Comparison of ENCODE assay signal across 14 mouse cellular contexts in genomic region chr5:99218385-99218784, GRCm38 (mm10).
DNase-seq lines count a peak whose midpoint lies in the region; ATAC-seq and TF ChIP-seq lines count a peak whose summit lies in the region.
"Had no signal": no experiment of that assay in that cellular context is flagged by ENCODE, and none has a peak within 500 bp of the region (broad histone marks: within the 10 kb centered on the region; RNA-seq: fewer than 3 reads in every experiment).

No protein-coding gene starts in this region.

- peak; percentile 56 for ATAC-seq in frontal cortex, adult (ENCODE audit: low TSS enrichment)
- peak; percentile 47 for ATAC-seq in forebrain, postnatal 0 days

- no peak overlapping the region for H3K4me3 ChIP-seq in CH12.LX (replicated peaks in 1 of 3; ENCODE audit: low read depth in 2 of 3, low read length in 2 of 3, poor library complexity in 1 of 3)
- H3K4me3 ChIP-seq in forebrain, postnatal 0 days (ENCODE audit: low read depth, low read length), result no peak overlapping the region
- H3K4me3 ChIP-seq: hindbrain, embryonic 12.5 days; limb, embryonic 13.5 days had no signal

- H3K4me2 ChIP-seq in CH12.LX (ENCODE audit: insufficient read depth, low read depth, poor library complexity, severe bottlenecking), result no peak overlapping the region
- no peak overlapping the region for H3K4me2 ChIP-seq in forebrain, postnatal 0 days (ENCODE audit: low read depth)
- H3K4me2 ChIP-seq: heart, embryonic 11.5 days; hindbrain, embryonic 12.5 days; limb, embryonic 13.5 days had no signal

- intact Hi-C loops in left cerebral cortex, postnatal 14 days (cut with DNase I), result no loop called here
- intact Hi-C loops in left cerebral cortex, postnatal 4 days (cut with DNase I), result no loop called here

- no peak for TF ChIP-seq RAD21 in CH12.LX (IDR thresholded peaks at IDR 0.05; ENCODE audit: low read depth, low read length)

- dilution Hi-C loops in CH12.LX (cut with MboI; ENCODE audit: extremely low pct_ligation_motif_present, extremely low pct_unique_long_range_greater_than_20kb, low sequenced_read_pairs), result no loop called here

- TF ChIP-seq POLR2A in CH12.LX (IDR thresholded peaks at IDR 0.05; ENCODE audit: low read depth, low read length), result no peak

- H3K27ac ChIP-seq in CH12.LX (ENCODE audit: insufficient read depth, low read depth), result no peak overlapping the region
- H3K27ac ChIP-seq in forebrain, postnatal 0 days (ENCODE audit: low read depth, low read length), result peak overlapping the region; percentile 35; the same call in 1 of the 2 replicates
- H3K27ac ChIP-seq: hindbrain, embryonic 12.5 days; limb, embryonic 13.5 days had no signal

- no peaks in the 10 kb centered on the region for H3K27me3 ChIP-seq in CH12.LX (replicated peaks)
- no peaks in the 10 kb centered on the region for H3K27me3 ChIP-seq in forebrain, postnatal 0 days (ENCODE audit: insufficient read depth, low read length)
- H3K27me3 ChIP-seq: hindbrain, embryonic 12.5 days; limb, embryonic 13.5 days had no signal

- no peak for TF ChIP-seq CTCF in CH12.LX (conservative IDR thresholded peaks at IDR 0.05 in 1 of 2, IDR thresholded peaks at IDR 0.05 in 1 of 2; ENCODE audit: low read depth in 2 of 2, low read length in 2 of 2)
- no peak for TF ChIP-seq CTCF in forebrain, postnatal 0 days (IDR thresholded peaks at IDR 0.05; ENCODE audit: low read depth)

- no peak for TF ChIP-seq EP300 in CH12.LX (IDR thresholded peaks at IDR 0.05; ENCODE audit: low read length)

- peaks cover 0 to 31% of the 10 kb centered on the region in 2 experiments; a peak in 2 of 4 replicates for H3K4me1 ChIP-seq in CH12.LX (ENCODE audit: control insufficient read depth in 1 of 2, insufficient read depth in 2 of 2)
- no peaks in the 10 kb centered on the region for H3K4me1 ChIP-seq in forebrain, postnatal 0 days (ENCODE audit: insufficient read depth)

- in situ Hi-C loops in CH12.LX (cut with MboI; ENCODE audit: low pct_ligation_motif_present, low pct_unique_long_range_greater_than_20kb, low sequenced_read_pairs), result loop anchor here (25.0 kb wide), 1 partner anchor 669 kb away; no protein-coding TSS in a partner anchor

- WGBS in forebrain, postnatal 0 days, result 36% methylated on average over 5 of the region's 5 CpGs

- no peak overlapping the region for H3K9ac ChIP-seq in CH12.LX (ENCODE audit: insufficient read depth, low read depth)
- no peak overlapping the region for H3K9ac ChIP-seq in forebrain, postnatal 0 days
- H3K9ac ChIP-seq: hindbrain, embryonic 12.5 days; limb, embryonic 13.5 days had no signal

- H3K79me2 ChIP-seq in CH12.LX (replicated peaks; ENCODE audit: control insufficient read depth, extremely low read depth, insufficient read depth, poor library complexity, severe bottlenecking), result no peaks in the 10 kb centered on the region

- H3K36me3 ChIP-seq in CH12.LX (replicated peaks in 1 of 2; ENCODE audit: control insufficient read depth in 1 of 2, insufficient read depth in 1 of 2, low read length in 1 of 2), result no peaks in the 10 kb centered on the region
- peaks cover 34% of the 10 kb centered on the region for H3K36me3 ChIP-seq in forebrain, postnatal 0 days (ENCODE audit: insufficient read depth)

- no peaks in the 10 kb centered on the region for H3K9me3 ChIP-seq in CH12.LX (replicated peaks; ENCODE audit: low read length)
- no peaks in the 10 kb centered on the region for H3K9me3 ChIP-seq in forebrain, postnatal 0 days (ENCODE audit: low read length)

- DNase-seq in frontal cortex, postnatal 25 days (ENCODE audit: low spot score in 2 of 2), result no peak
- DNase-seq in left cerebral cortex, postnatal 14 days (ENCODE audit: low spot score in 2 of 2), result peak; percentile 40 to 45
- DNase-seq in left cerebral cortex, postnatal 4 days, result no peak
- DNase-seq in CH12.LX (ENCODE audit: extremely low read depth), result no peak
- peak; percentile 61 for DNase-seq in forebrain, postnatal 0 days
- DNase-seq in urinary bladder, postnatal 36 days (ENCODE audit: low spot score in 2 of 2), result no peak
- no peak for DNase-seq in kidney, adult 8-10 months
- DNase-seq: cerebellum, postnatal 14 days; kidney, adult 11 months; lung, adult 18-20 months had no signal

TF ChIP-seq in CH12.LX, 34 proteins besides CTCF, POLR2A, EP300 and RAD21:
- no peak for TF ChIP-seq NELFE (IDR thresholded peaks at IDR 0.05; ENCODE audit: low read depth, low read length)
- no peak for TF ChIP-seq GABPA (IDR thresholded peaks at IDR 0.05; ENCODE audit: insufficient replicate concordance, low read depth, low read length)
- no peak for TF ChIP-seq USF2 (conservative IDR thresholded peaks at IDR 0.05; ENCODE audit: low read depth, low read length)
- TF ChIP-seq CHD1 (IDR thresholded peaks at IDR 0.05; ENCODE audit: low read depth, low read length), result no peak
- TF ChIP-seq ETS1 (conservative IDR thresholded peaks at IDR 0.05; ENCODE audit: low read depth, low read length), result peak; percentile 37
- TF ChIP-seq TBP (conservative IDR thresholded peaks at IDR 0.05; ENCODE audit: low read depth, low read length), result no peak
- no peak for TF ChIP-seq MYC (IDR thresholded peaks at IDR 0.05; ENCODE audit: low read depth, low read length)

Comparison
In these comparisons a context has a peak if more than half of its experiments do, and no peak if none do; other contexts are left out.
1. DNase-seq: peak in left cerebral cortex, postnatal 14 days (2 of 2) and forebrain, postnatal 0 days (single experiment); none in frontal cortex, postnatal 25 days (0 of 2), left cerebral cortex, postnatal 4 days (single experiment), CH12.LX (single experiment), urinary bladder, postnatal 36 days (0 of 2) and kidney, adult 8-10 months (0 of 2).